Mouse (Mus musculus) liver, embryonic 14.5 days (tissue): ENCODE results near the gene Rasgrp3.

ENCODE experiments used
- CTCF ChIP-seq: IDR thresholded peaks from 2 replicates; pipeline ENCODE4 v1.5.1; 2016; ENCODE audit warnings: antibody characterized with exemption, low read depth, control low read depth
- EP300 ChIP-seq: IDR thresholded peaks from 2 replicates; pipeline ENCODE4 v1.6.1; 2016; ENCODE audit warnings: antibody characterized with exemption, low read depth

GRCm38 (mm10) chr17:75461771-75462170, 26.1 kb downstream of the Rasgrp3 start:
- TF ChIP-seq CTCF (no peak), EP300 (no peak)
